Mouse (Mus musculus) gastrocnemius, adult 2 months (tissue): ENCODE measurements around the gene 1700010B08Rik. TPM values are rescaled to one million over a fixed set of nuclear protein-coding genes. Genes with fewer than 3 reads are reported as not detected.
"Not testable (repeated sequence)": the region's sequence is repeated elsewhere in the genome, so short reads cannot be mapped to it uniquely, and the experiment has no call there.

Experiments used
- DNase-seq: peaks from one replicate; pipeline ENCODE4 v3.0.0; 2022
- H3K27ac ChIP-seq: fragments of 200-600 bp; 2 replicates; pipeline ENCODE4 v1.8.1; 2022; ENCODE audit warnings: mild to moderate bottlenecking
- H3K4me3 ChIP-seq: fragments of 200-600 bp; 2 replicates; pipeline ENCODE4 v1.8.1; 2022; ENCODE audit warnings: mild to moderate bottlenecking, moderate library complexity
- CTCF ChIP-seq: fragments of 200-600 bp; IDR thresholded peaks from 2 replicates; pipeline ENCODE4 v1.8.1; 2022; ENCODE audit warnings: antibody characterized with exemption, mild to moderate bottlenecking, moderate library complexity
- intact Hi-C: fragments of 180-260 bp; cut with DNase I; formaldehyde crosslinking; loops from one replicate; pipeline ENCODE4 v1.15.1; 2025
- long read RNA-seq, 2 experiments: library from polyadenylated mRNA; stranded (forward); transcript quantifications; one replicate each; pipeline ENCODE4 v2.0.0; 2021
- total RNA-seq, 2 experiments: library from RNA; stranded (reverse); gene quantifications; 2 replicates each; pipeline ENCODE4 v1.2.3; 2021

Gene 1700010B08Rik
- total RNA-seq = not detected
- long read RNA-seq, experiment 1 = 0 reads
- long read RNA-seq, experiment 2 = 0 reads

DNA sequence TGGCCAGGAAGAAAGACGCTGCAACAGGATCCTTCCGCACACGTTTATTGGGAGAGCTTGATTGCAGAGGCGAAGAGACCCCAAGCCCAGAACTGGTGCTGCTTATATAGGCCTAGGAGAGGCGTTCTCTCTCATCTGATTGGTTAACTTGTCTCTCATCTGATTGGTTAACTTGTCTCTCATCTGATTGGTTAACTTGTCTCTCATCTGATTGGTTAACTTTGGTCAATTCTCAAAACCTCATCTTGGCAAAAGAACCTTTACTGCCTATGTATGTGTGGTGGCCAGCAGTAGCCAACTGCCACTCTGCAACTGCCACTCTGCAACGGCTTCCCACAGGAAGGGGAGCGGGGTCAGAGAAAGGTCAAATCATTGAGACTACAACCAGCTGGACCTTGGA lies at the start of gene 1700010B08Rik:
TSS of gene 1700010B08Rik (plus strand) at position 301 of the 400 bp plus-strand sequence.
- DNase-seq, H3K4me3 ChIP-seq, H3K27ac ChIP-seq, intact Hi-C loops: not testable (repeated sequence)

- no peak for TF ChIP-seq CTCF
- H3K4me3 ChIP-seq = no peak overlapping the region
- no peak overlapping the region for H3K27ac ChIP-seq
- DNase-seq = no peak
- intact Hi-C loops = no loop called here
These were observed 46.8 kb upstream of the 1700010B08Rik start for GRCm38 (mm10) chr2:173672328-173672896.

DNA sequence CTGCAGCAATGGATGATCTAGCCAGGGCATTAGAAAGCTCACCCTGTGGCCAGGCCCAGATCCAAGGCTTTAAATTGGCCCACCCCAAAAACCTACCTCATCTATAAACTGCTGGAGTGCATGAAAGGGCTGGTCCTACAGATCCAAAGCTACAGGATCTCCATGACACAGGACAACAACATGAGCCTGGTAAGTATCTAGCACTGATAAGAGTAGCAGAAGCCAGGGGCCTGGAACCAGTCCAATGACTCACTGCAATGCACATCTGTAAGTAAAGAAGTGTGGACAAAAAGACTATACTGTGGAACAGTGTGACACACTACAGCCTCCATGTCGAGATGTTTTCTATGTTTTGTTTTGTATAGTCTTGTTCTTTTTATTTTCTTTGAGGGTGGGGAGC lies 45.7 kb upstream of the 1700010B08Rik start:
- DNase-seq = no peak
- Histone ChIP-seq H3K27ac (no peak overlapping the region), H3K4me3 (no peak overlapping the region)
- TF ChIP-seq CTCF = no peak
- intact Hi-C loops = no loop called here

- H3K27ac ChIP-seq = no peak overlapping the region
- no peak overlapping the region for H3K4me3 ChIP-seq
- intact Hi-C loops = no loop called here
- no peak for DNase-seq
- no peak for TF ChIP-seq CTCF
These were observed 40.6 kb upstream of the 1700010B08Rik start for GRCm38 (mm10) chr2:173678593-173678992.

DNA sequence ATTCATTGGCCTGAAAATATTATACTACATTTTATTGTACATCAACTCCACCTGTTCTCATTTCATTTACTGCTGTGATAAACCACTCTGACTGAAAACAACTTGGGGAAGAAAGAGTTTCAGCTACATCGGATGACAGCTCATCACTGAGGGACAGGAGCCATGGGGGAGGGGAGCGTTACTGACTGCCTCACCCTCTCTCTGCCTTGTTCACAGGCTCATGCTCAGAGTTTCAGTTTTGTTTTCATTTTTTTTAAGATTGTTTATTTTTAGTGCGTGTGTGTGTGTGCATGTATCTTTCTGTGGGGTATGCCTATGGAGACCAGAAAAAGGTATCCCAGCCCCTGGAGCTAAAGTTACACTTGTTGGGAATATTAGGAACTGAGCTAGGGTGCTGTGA lies 40.0 kb upstream of the 1700010B08Rik start:
- DNase-seq = no peak
- no peak for TF ChIP-seq CTCF
- H3K4me3 ChIP-seq = no peak overlapping the region
- H3K27ac ChIP-seq = no peak overlapping the region
- intact Hi-C loops = no loop called here

DNA sequence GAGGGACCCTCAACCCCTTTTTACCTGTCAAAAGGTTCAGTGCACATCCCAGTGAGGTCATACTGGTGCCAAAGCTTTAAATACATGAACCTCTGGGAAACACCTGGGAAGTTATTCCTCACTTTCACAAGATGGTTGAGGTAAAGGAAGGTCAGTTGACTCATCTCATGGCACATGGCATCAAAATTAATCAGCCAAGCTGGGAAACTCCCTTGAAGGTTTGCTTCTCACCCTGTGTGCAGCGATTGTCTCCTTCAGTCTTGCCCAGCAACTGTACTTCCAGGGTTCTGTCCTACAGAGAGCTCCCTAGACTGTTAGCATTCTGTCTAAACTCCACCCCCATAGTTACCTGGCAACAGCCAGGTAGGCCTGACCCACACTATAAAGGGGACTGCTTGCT lies 39.1 kb upstream of the 1700010B08Rik start:
- no peak overlapping the region for H3K4me3 ChIP-seq
- intact Hi-C loops = no loop called here
- DNase-seq = no peak
- no peak for TF ChIP-seq CTCF
- H3K27ac ChIP-seq = no peak overlapping the region

DNA sequence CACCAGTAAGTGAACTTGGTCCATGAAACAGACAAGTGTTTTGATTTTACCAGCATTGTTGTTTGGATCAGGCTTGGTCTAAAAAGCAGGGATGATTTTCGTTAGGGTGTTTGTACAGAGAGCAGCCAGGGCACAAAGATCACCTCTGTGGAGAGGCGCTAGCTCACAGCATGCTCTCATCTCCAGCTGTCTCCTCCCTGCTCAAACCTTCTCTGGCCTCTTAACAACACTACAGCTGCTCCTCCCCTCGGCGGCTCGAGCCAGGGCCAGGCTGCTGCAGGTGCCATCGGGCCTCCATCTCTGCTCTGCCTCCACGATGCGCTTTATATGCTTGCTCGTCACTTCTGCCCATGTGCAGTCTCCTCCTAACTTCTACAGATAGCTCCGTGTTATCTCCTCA lies 36.4 kb upstream of the 1700010B08Rik start:
- no peak for TF ChIP-seq CTCF
- intact Hi-C loops = loop anchor here (2.0 kb wide), 1 partner anchor 22 kb away; no protein-coding TSS in a partner anchor

DNA sequence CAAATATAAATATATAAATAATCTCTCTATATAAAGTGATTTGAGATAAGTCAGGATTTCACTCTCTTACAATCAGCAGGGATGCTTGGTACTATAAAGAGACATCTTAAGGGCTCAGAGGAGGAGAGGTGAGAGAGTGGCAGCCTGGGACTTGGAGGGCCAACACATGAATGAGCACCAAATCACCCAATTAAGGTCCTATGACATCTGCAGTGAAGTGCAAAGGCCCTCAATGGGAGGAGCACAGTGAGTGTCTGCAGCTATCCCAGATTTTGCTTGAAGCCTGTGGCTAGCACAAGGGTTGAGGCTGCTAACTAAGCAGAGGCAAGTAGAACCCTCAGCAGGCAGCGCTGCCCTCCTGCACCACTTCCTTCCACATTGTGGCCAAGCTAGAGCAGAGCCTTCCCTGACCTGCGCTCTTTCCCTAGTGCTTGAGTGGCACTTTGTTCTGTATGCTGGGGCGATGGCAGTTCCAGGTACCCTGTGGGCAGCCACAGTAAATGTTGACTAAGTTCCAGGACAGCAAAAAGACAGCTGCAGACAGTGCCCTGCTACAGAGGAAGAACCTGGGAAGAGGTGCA lies 33.3 kb upstream of the 1700010B08Rik start:
- Histone ChIP-seq H3K4me3 (no peak overlapping the region), H3K27ac (peak overlapping the region; percentile 64)
- no peak for TF ChIP-seq CTCF
- DNase-seq = no peak
- intact Hi-C loops = no loop called here

More for the DNA sequence above, 36.4 kb upstream of the 1700010B08Rik start:
- Histone ChIP-seq H3K27ac (no peak overlapping the region), H3K4me3 (no peak overlapping the region)
- peak; percentile 52 for DNase-seq

DNA sequence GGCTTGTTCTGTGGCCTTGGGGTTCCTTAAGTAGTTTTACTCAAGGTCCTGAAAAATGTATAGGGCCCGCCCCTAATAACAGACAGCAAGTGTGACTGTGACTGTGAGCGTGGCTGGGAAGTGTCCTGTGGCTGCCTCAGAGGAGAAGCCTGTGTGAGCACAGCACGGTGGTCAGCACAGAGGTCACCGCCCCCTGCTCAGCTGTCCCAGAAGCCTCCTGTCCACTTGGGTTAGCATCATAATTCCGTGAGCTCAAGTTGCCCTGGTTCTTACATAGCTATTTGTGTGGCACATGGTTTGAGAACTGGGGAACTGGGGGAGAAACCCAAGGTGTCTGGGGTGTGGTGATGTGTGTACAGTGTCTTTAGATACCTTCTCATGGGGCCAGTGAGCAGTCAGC lies 31.9 kb upstream of the 1700010B08Rik start:
- Histone ChIP-seq H3K4me3 (no peak overlapping the region), H3K27ac (no peak overlapping the region)
- TF ChIP-seq CTCF = no peak
- DNase-seq = no peak
- intact Hi-C loops = no loop called here

DNA sequence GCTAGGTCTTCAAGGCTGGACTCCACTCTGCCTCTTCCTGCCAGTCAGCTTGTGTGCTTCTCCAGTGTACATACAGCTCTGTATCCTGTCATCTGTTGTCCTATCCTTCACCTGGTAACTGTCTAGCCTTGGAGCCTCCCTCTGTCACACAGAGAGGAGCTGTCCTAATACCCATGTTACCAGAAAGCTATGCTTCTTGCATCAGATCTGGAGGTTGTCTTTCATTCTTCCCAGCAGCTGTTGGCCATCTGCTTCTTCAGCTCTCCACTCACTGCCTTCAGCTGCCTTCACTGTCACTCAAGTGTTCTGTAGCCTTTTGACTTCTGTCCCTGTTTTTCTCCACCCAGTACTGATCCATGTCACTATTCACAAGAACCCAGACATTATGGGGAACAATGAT lies 29.4 kb upstream of the 1700010B08Rik start:
- H3K4me3 ChIP-seq = no peak overlapping the region
- DNase-seq = no peak
- intact Hi-C loops = no loop called here
- TF ChIP-seq CTCF = no peak
- H3K27ac ChIP-seq = no peak overlapping the region

DNA sequence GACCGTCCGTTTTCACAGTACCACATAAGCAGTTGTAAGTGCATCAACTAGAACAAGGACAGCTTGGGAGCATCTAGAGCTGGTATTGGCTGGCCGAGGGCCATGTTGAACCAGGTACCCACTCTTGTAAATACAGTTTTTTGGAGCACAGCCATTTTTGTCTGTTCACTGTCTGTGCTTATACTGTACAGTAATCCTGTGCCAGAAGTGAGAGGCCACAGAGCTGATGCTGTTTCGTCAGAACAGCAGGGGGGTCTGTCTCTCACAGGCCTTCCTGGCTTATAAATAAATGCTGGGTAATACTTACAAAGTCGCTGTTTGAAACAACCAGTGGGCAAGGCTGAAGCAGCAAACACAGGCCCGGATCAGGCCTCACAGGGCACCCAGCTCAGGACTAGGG lies 27.5 kb upstream of the 1700010B08Rik start:
- Histone ChIP-seq H3K4me3 (no peak overlapping the region), H3K27ac (no peak overlapping the region)
- DNase-seq = no peak
- intact Hi-C loops = no loop called here
- TF ChIP-seq CTCF = no peak

DNA sequence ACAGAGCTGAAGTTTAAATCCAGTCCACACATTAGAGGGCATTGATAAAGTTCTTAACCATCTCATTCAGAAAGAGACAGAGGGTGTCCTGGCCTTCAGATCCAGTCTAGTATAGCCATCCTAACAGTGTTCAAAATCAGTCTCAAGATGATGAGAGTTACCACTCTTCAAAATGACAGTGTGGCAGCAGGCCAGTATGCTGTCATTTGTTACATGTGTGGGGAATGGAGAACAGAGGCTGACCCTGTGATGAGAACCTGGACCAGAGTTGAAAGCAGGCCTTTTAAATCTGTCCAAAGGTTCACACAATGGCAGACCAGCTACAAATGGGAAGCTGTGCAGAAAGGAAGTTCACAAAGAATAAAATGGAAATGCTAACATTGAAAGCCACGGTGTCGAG lies 26.5 kb upstream of the 1700010B08Rik start:
- no peak overlapping the region for H3K27ac ChIP-seq
- intact Hi-C loops = no loop called here

DNA sequence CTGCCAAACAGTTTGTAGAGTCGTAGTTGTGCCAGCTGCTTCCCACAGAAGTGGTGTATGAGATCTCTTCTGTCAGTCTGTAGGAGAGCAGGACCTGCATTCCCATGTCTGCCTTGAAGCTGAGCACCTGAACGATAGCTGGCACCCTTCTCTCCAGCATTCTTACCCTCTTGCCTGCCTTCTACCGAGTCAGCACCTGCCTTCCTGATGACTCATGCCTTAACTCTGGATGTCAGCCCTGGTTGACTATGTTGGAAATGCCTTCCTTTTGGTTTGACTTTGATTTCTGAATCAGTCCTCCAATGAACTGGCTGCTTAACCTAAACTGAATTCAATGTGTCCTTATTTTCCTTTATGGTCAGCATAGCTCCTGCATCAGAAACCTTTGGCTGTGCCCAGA lies 20.4 kb upstream of the 1700010B08Rik start:
- H3K4me3 ChIP-seq = no peak overlapping the region
- no peak for DNase-seq
- intact Hi-C loops = no loop called here
- no peak for TF ChIP-seq CTCF
- H3K27ac ChIP-seq = no peak overlapping the region

More for the DNA sequence above, 26.5 kb upstream of the 1700010B08Rik start:
- no peak for DNase-seq
- H3K4me3 ChIP-seq = no peak overlapping the region
- TF ChIP-seq CTCF = no peak
